Mouse (Mus musculus) E14TG2a.4 (cell line): ENCODE measurements around the gene Gm11127.

Experiments
- CTCF ChIP-seq: conservative IDR thresholded peaks from 2 replicates; pipeline ENCODE4 v1.5.1; 2014; ENCODE audit warnings: low read length
- POU5F1 ChIP-seq: IDR thresholded peaks from 2 replicates; pipeline ENCODE4 v1.6.1; 2014; ENCODE audit warnings: low read length, borderline replicate concordance

GRCm38 (mm10) chr17:36022922-36023321 lies 35.2 kb downstream of the Gm11127 start:
- TF ChIP-seq CTCF, result no peak
- no peak for TF ChIP-seq POU5F1
